Mouse (Mus musculus): Measurements from ENCODE around the gene Myadm. TPM values are rescaled to one million over a fixed set of nuclear protein-coding genes. Genes with fewer than 3 reads are reported as not detected.
"Not testable (repeated sequence)": the region's sequence is repeated elsewhere in the genome, so short reads cannot be mapped to it uniquely, and the experiment has no call there.

The Myadm gene
- polyA plus RNA-seq, 1 experiment from 2014 or later: 30.1 TPM

DNA sequence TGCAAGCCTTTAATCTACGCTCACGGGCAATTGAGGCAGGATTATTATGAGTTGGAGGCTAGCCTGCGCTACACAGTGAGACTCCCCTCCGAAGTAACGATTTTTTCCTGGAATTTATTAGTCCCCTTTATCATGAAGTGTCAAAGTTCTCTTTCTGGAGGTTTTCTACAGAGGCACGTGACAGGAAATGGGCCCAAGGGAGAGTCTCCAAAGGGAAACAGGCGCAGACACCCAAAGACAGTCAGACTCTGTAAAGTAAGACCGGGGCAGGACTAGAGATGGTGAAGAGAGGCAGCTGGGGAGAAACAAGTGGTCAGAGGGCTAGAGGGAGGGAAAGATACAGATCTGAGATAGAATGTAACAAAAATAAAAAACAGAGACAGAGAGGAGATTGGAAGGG, 21.0 kb upstream of the Myadm start:
- Histone ChIP-seq H3K27me3 (ENCODE audit: control insufficient read depth, insufficient read depth, low read length) (no peaks in the 10 kb centered on the region), H3K36me3 (ENCODE audit: control insufficient read depth, insufficient read depth, low read length) (no peaks in the 10 kb centered on the region), H3K4me1 (ENCODE audit: control insufficient read depth, insufficient read depth, low read length) (no peaks in the 10 kb centered on the region), H3K9ac (replicated peaks; ENCODE audit: low read length) (no peak overlapping the region), H3K4me3 (replicated peaks; ENCODE audit: low read depth, low read length) (no peak overlapping the region), H3K9me3 (ENCODE audit: control insufficient read depth, low read length) (no peaks in the 10 kb centered on the region), H3K27ac (replicated peaks; ENCODE audit: low read depth, low read length) (no peak overlapping the region), H3K4me2 (ENCODE audit: low read length) (no peak overlapping the region)
- ATAC-seq (ENCODE audit: low FRiP score, low TSS enrichment) (no peak), DNase-seq (no peak)
- WGBS: 79% methylated on average over 8 of the region's 8 CpGs

GRCm38 (mm10) chr7:3268291-3268690, 20.6 kb upstream of the Myadm start:
- no peak for ATAC-seq (ENCODE audit: low FRiP score, low TSS enrichment)
- H3K27ac ChIP-seq (replicated peaks; ENCODE audit: low read depth, low read length): no peak overlapping the region
- H3K4me3 ChIP-seq (replicated peaks; ENCODE audit: low read depth, low read length): no peak overlapping the region
- no peaks in the 10 kb centered on the region for H3K27me3 ChIP-seq (ENCODE audit: control insufficient read depth, insufficient read depth, low read length)
- H3K36me3 ChIP-seq (ENCODE audit: control insufficient read depth, insufficient read depth, low read length): no peaks in the 10 kb centered on the region
- WGBS: 12% methylated on average over 3 of the region's 3 CpGs
- DNase-seq: no peak
- no peak overlapping the region for H3K9ac ChIP-seq (replicated peaks; ENCODE audit: low read length)
- no peak overlapping the region for H3K4me2 ChIP-seq (ENCODE audit: low read length)
- no peaks in the 10 kb centered on the region for H3K4me1 ChIP-seq (ENCODE audit: control insufficient read depth, insufficient read depth, low read length)
- no peaks in the 10 kb centered on the region for H3K9me3 ChIP-seq (ENCODE audit: control insufficient read depth, low read length)

GRCm38 (mm10) chr7:3272206-3272605, 16.7 kb upstream of the Myadm start:
- ATAC-seq (ENCODE audit: low FRiP score, low TSS enrichment): no peak
- Histone ChIP-seq H3K4me3 (replicated peaks; ENCODE audit: low read depth, low read length) (no peak overlapping the region), H3K27ac (replicated peaks; ENCODE audit: low read depth, low read length) (no peak overlapping the region), H3K9ac (replicated peaks; ENCODE audit: low read length) (no peak overlapping the region), H3K27me3 (ENCODE audit: control insufficient read depth, insufficient read depth, low read length) (no peaks in the 10 kb centered on the region), H3K36me3 (ENCODE audit: control insufficient read depth, insufficient read depth, low read length) (no peaks in the 10 kb centered on the region), H3K9me3 (ENCODE audit: control insufficient read depth, low read length) (no peaks in the 10 kb centered on the region), H3K4me1 (ENCODE audit: control insufficient read depth, insufficient read depth, low read length) (no peaks in the 10 kb centered on the region), H3K4me2 (ENCODE audit: low read length) (no peak overlapping the region)
- 92% methylated on average over 9 of the region's 9 CpGs for WGBS
- DNase-seq: no peak

- ATAC-seq (ENCODE audit: low FRiP score, low TSS enrichment): no peak
- Histone ChIP-seq H3K27me3 (ENCODE audit: control insufficient read depth, insufficient read depth, low read length) (no peaks in the 10 kb centered on the region), H3K9me3 (ENCODE audit: control insufficient read depth, low read length) (no peaks in the 10 kb centered on the region), H3K36me3 (ENCODE audit: control insufficient read depth, insufficient read depth, low read length) (no peaks in the 10 kb centered on the region), H3K4me2 (ENCODE audit: low read length) (no peak overlapping the region), H3K4me3 (replicated peaks; ENCODE audit: low read depth, low read length) (no peak overlapping the region), H3K27ac (replicated peaks; ENCODE audit: low read depth, low read length) (no peak overlapping the region), H3K9ac (replicated peaks; ENCODE audit: low read length) (no peak overlapping the region), H3K4me1 (ENCODE audit: control insufficient read depth, insufficient read depth, low read length) (no peaks in the 10 kb centered on the region)
- no peak for DNase-seq
- 66% methylated on average over 6 of the region's 6 CpGs for WGBS
These were observed 13.3 kb upstream of the Myadm start for GRCm38 (mm10) chr7:3275455-3276170.

DNA sequence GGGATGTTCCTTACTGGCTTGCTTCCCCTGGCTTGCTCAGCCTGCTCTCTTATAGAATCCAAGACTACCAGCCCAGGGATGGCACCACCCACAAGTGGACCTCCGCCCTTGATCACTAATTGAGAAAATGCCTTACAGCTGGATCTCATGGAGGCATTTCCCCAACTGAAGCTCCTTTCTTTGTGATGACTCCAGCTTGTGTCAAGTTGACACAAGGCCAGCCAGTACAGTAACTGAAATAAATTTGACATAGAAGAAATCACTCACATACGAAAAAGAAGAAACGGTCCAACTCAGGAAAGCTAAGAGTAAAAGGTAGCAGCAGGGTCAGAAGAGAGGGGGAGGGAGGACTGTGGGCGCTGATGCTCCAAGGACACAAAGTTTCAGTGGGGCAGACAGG, 12.1 kb upstream of the Myadm start:
- H3K9me3 ChIP-seq (ENCODE audit: control insufficient read depth, low read length); H3K27me3 ChIP-seq (ENCODE audit: control insufficient read depth, insufficient read depth, low read length); ATAC-seq (ENCODE audit: low FRiP score, low TSS enrichment); H3K27ac ChIP-seq (replicated peaks; ENCODE audit: low read depth, low read length); H3K4me2 ChIP-seq (ENCODE audit: low read length); H3K4me3 ChIP-seq (replicated peaks; ENCODE audit: low read depth, low read length); H3K9ac ChIP-seq (replicated peaks; ENCODE audit: low read length); DNase-seq; H3K4me1 ChIP-seq (ENCODE audit: control insufficient read depth, insufficient read depth, low read length); H3K36me3 ChIP-seq (ENCODE audit: control insufficient read depth, insufficient read depth, low read length): not testable (repeated sequence)
- 47% methylated on average over 4 of the region's 4 CpGs for WGBS

DNA sequence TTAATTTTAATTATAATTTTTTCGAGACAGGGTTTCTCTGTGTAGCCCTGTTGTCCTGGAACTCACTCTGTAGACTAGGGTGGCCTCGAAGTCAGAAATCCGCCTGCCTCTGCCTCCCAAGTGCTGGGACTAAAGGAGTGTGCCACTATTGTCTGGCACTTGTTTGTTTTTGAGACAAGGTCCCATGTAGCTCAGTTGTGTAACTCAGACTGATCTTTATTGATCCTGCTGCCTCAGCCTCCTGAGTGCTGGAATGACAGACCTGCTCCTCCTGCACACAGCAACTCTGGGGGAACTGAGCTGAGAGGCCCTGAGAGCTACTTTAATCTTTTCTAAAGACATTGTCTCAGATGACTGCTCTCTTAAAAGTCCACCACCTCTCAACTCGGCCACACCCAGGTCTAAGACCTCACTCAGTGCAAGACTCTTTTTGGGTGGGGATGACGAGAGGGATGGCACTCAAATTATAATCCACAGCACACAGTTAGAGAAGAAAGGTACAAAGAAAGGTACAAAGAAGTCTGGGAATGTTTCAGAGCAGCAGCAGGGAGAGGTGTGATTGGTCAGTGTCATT, 8.7 kb upstream of the Myadm start:
- no peaks in the 10 kb centered on the region for H3K27me3 ChIP-seq (ENCODE audit: control insufficient read depth, insufficient read depth, low read length)
- 66% methylated on average over 5 of the region's 5 CpGs for WGBS
- ATAC-seq (ENCODE audit: low FRiP score, low TSS enrichment): no peak

DNA sequence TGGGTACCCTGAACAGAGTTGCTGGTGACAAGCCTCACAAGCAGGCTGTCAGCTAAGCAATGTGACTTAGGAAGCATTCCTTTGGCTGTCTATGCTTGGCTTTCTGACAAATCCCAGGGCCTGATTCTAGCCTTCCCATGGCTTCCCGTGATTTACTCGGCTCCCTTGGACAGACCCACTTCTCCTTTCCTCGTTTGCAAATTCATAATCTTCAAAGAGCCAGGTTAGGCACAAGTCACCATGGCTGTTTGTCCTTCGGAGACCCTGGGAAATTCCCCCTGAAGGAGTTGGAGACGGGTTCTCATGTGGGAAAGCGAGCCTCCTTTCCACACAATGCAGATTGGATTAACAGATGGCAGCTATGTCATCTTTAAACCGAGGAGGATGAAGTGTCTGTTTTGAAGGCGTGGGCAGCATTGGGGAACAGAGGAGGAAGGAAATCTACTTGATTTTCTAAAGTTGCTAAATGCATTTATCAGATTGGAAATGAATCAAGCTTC, 8.2 kb upstream of the Myadm start:
- no peaks in the 10 kb centered on the region for H3K4me1 ChIP-seq (ENCODE audit: control insufficient read depth, insufficient read depth, low read length)
- H3K36me3 ChIP-seq (ENCODE audit: control insufficient read depth, insufficient read depth, low read length): no peaks in the 10 kb centered on the region
- 36% methylated on average over 8 of the region's 8 CpGs for WGBS
- H3K9ac ChIP-seq (replicated peaks; ENCODE audit: low read length): no peak overlapping the region
- H3K27me3 ChIP-seq (ENCODE audit: control insufficient read depth, insufficient read depth, low read length): no peaks in the 10 kb centered on the region
- no peak for DNase-seq
- no peak for ATAC-seq (ENCODE audit: low FRiP score, low TSS enrichment)
- H3K4me3 ChIP-seq (replicated peaks; ENCODE audit: low read depth, low read length): no peak overlapping the region
- H3K9me3 ChIP-seq (ENCODE audit: control insufficient read depth, low read length): no peaks in the 10 kb centered on the region
- no peak overlapping the region for H3K27ac ChIP-seq (replicated peaks; ENCODE audit: low read depth, low read length)
- no peak overlapping the region for H3K4me2 ChIP-seq (ENCODE audit: low read length)

More for the DNA sequence above, 8.7 kb upstream of the Myadm start:
- DNase-seq: no peak
- H3K4me1 ChIP-seq (ENCODE audit: control insufficient read depth, insufficient read depth, low read length): no peaks in the 10 kb centered on the region
- no peak overlapping the region for H3K27ac ChIP-seq (replicated peaks; ENCODE audit: low read depth, low read length)
- H3K9me3 ChIP-seq (ENCODE audit: control insufficient read depth, low read length): no peaks in the 10 kb centered on the region
- H3K36me3 ChIP-seq (ENCODE audit: control insufficient read depth, insufficient read depth, low read length): no peaks in the 10 kb centered on the region
- no peak overlapping the region for H3K4me3 ChIP-seq (replicated peaks; ENCODE audit: low read depth, low read length)
- no peak overlapping the region for H3K9ac ChIP-seq (replicated peaks; ENCODE audit: low read length)
- H3K4me2 ChIP-seq (ENCODE audit: low read length): no peak overlapping the region

DNA sequence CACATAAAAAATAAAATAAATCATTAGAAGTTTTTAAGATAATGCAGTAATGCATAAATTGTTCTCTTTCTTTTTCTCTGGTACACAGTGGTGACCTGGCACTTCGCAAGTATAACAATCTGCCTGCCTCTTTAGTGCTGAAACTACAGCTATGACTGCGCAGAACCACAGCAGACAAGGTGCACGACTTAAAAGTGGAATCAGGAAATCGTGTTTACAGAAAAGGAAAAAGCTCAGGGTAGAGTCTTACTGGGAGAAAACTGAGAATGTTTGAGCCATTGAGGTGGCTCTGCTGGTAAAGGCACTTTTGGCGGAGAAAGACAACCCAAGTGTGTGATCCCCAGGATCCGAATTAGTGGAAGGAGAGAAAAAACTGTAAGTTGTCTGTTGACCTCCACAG, 7.1 kb upstream of the Myadm start:
- H3K27me3 ChIP-seq (ENCODE audit: control insufficient read depth, insufficient read depth, low read length): no peaks in the 10 kb centered on the region
- no peak overlapping the region for H3K4me3 ChIP-seq (replicated peaks; ENCODE audit: low read depth, low read length)
- DNase-seq (no peak), ATAC-seq (ENCODE audit: low FRiP score, low TSS enrichment) (no peak)
- WGBS: 85% methylated on average over 6 of the region's 6 CpGs
- no peaks in the 10 kb centered on the region for H3K4me1 ChIP-seq (ENCODE audit: control insufficient read depth, insufficient read depth, low read length)
- H3K9me3 ChIP-seq (ENCODE audit: control insufficient read depth, low read length): no peaks in the 10 kb centered on the region
- H3K4me2 ChIP-seq (ENCODE audit: low read length): no peak overlapping the region
- no peak overlapping the region for H3K27ac ChIP-seq (replicated peaks; ENCODE audit: low read depth, low read length)
- no peak overlapping the region for H3K9ac ChIP-seq (replicated peaks; ENCODE audit: low read length)
- no peaks in the 10 kb centered on the region for H3K36me3 ChIP-seq (ENCODE audit: control insufficient read depth, insufficient read depth, low read length)

Data from midbrain, embryonic 14.5 days (tissue).